Mouse (Mus musculus) monocyte, adult 2 months (primary cell): ENCODE measurements around the gene Tubb1.

Experiments
- DNase-seq, 2 experiments: peaks; one replicate each; pipeline ENCODE4 v3.0.0; 2022; ENCODE audit warnings: low spot score in 2 of 2, low read depth in 1 of 2

Gene Tubb1

GRCm38 (mm10) chr2:174442460-174442859, 8.0 kb upstream of the Tubb1 start:
- DNase-seq: no peak

- no peak for DNase-seq
Observed at GRCm38 (mm10) chr2:174443046-174443445, 7.4 kb upstream of the Tubb1 start.

- DNase-seq: no peak
Observed at GRCm38 (mm10) chr2:174444359-174444758, 6.1 kb upstream of the Tubb1 start.

GRCm38 (mm10) chr2:174445018-174445417, 5.5 kb upstream of the Tubb1 start:
- no peak for DNase-seq

GRCm38 (mm10) chr2:174446492-174446891, 4.0 kb upstream of the Tubb1 start:
- DNase-seq: no peak

GRCm38 (mm10) chr2:174446905-174447304, 3.6 kb upstream of the Tubb1 start:
- no peak for DNase-seq

GRCm38 (mm10) chr2:174448405-174448804, 2.1 kb upstream of the Tubb1 start:
- no peak for DNase-seq

- no peak for DNase-seq
Observed at GRCm38 (mm10) chr2:174453681-174454080, 3.2 kb downstream of the Tubb1 start.

DNA sequence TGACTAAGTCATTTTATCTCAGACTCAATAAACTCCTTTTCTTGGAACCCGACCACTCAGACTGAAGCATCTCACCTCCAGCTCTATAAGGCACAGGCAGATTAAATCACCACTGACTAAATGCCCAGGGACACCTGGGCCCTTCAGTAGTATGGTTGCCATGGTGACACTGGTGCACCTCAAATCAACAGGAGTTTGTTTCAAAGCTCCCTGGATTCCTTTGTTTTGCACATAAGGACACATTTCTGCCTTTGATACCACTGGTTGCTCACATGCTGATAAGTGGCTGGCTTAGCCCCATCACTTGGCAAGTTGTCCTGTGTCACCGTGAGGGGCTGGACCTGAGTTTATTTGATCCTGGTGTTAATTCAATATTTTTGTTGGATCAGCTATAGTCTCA, 8.9 kb downstream of the Tubb1 start:
- no peak for DNase-seq

- DNase-seq: no peak
Observed at GRCm38 (mm10) chr2:174463370-174463769, 12.9 kb downstream of the Tubb1 start.

- DNase-seq: peak; percentile 68 to 80
Observed at GRCm38 (mm10) chr2:174463789-174464523, 13.5 kb downstream of the Tubb1 start, which contains the start of gene Atp5e. Gene Atp5e, minus strand, starts transcription at chr2:174464105.

GRCm38 (mm10) chr2:174470333-174470732, 19.8 kb downstream of the Tubb1 start:
- no peak for DNase-seq

GRCm38 (mm10) chr2:174470786-174471405, 20.4 kb downstream of the Tubb1 start:
- DNase-seq: no peak

DNA sequence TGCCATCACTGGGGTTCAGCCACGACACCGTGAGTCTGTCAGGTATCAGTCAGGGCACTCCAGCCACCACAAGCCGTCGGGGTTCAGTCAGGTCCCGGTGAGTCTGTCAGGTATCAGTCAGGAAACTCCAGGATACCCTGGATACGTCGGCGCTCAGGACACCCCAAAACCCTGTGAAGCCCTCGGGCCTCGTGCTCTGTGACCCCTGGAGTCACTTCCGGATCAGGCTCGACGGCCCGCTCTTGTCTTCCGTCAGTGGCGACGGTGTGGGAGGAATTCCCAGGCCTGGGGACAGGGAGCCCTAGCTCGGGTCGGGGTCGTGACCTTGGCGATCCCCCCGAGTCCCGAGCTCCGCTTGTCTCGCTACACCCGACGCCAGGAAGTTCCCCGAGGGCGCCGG, 21.9 kb downstream of the Tubb1 start:
- DNase-seq: peak in 1 of 2 experiments; percentile 18

GRCm38 (mm10) chr2:174472818-174473549, 22.5 kb downstream of the Tubb1 start, which contains the start of gene Prelid3b:
Gene Prelid3b, minus strand, starts transcription at chr2:174473081.
- peak; percentile 97 to 99 for DNase-seq

DNA sequence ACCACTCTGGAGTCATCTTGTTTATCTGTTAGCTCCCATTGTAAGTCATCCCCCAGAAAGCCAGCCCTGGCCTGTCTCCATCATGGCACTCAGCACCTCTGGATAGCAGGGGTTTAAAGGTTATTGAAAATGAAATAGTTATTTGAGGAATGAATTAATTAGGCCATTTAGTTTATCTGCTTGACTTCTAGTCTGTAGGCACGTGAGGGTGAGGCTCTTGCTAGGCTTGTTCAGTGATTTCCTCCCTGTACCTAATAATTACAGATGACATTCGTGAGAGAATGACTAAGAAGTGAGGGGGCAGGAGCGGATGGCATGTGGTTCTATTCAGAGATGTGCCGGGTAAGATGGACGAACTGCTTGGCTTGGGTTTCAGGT, 23.0 kb downstream of the Tubb1 start:
- no peak for DNase-seq

DNA sequence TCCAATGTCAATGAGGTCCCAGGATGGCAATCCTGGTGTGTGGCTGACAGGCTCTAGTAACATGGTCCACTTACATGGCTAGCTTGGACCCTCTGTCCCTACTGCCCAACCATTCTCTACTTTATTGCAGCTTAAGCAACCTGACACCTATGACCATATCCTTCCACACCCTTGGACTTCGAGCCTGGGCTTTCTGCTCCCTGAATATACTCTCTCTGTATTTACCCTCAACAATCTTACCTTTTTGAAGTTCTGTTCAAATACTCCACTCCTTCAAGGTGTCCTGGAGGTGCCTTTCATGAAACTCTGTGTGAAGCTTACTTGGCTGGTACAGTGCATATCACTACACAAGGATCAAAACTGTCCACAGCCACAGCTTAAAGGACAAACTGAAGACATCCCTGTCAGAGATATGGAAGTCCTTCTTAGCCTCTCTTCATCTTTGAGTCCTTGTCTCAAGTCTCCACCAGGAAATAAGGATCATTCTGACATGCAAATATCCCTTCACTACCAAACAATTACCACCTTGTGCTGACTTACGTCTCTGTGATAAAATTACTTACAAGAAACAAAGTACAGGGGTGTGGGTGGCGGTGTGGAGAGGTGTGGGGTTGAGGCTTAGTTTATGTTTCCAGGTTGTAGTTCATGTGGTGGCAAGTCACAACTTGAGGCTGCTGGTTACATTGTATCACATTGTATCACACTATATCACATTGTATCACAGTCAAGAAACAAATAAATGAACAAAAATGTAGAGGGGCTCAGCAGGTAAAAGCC, 27.2 kb downstream of the Tubb1 start:
- no peak for DNase-seq

GRCm38 (mm10) chr2:174478746-174479145, 28.3 kb downstream of the Tubb1 start:
- DNase-seq: no peak

DNA sequence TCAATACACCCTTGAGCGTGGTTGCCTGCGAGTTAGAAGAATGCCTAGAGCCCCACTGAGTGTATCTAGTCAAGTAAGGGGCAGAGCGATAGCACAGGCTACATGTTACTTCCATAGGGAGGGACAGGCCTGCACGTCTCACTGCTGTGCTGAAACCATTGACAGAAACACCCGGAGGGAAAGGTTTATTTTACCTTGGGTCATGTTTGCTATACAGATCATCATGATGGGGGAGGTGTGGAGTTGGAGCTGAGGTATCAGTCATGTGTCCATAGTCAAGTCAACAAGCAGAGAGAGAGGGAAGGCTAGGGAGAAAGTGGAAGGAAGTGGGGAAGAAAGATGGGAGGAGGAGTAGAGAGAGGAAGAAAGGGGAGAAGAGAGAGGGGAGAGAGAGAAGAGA, 36.5 kb downstream of the Tubb1 start:
- DNase-seq: no peak

- DNase-seq: no peak
Observed at GRCm38 (mm10) chr2:174492858-174493257, 42.4 kb downstream of the Tubb1 start.

DNA sequence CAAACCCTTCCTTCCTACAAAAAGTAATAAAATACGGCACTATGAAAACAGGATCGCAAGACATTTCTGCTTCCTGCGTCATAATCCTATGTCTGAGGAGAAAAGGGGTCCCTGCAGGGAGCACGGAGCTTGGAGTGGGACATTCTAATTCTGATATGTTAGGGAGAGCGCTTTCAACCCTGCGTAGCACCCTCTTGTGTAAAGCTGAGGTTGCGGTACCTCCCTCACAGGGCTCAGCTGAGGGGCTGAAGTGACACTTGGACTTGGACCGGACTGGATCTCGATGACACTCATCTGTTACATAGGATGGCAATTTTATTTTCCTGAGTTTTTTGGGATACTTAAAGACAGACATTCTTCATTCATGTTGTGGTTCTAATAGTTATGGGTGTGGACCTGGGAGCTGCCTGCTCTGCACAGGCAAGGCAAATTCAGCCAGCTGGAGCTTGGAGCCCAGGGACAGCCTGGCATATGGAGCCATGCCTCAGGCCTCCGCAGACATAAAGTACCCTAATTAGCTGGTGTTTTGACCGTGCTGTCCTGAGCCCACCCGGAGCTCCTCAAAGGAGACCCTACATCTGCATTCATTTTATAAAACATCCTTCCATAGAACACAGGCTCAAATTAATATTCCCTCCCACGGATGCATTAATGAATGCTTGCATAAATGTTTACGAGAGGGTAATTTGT, 50.5 kb downstream of the Tubb1 start:
- DNase-seq: no peak
